Mouse (Mus musculus) ES-Bruce4 (cell line): Measurements from ENCODE around the gene Tarbp1.

ENCODE experiments used
- CTCF ChIP-seq: IDR thresholded peaks from one replicate; pipeline ENCODE4 v1.8.1; 2011; ENCODE audit warnings: low read depth, low read length
- POLR2A ChIP-seq: IDR thresholded peaks from one replicate; pipeline ENCODE4 v1.8.1; 2011; ENCODE audit warnings: low read length; ENCODE audit not compliant: insufficient read depth

- no peak for TF ChIP-seq POLR2A
- no peak for TF ChIP-seq CTCF
Observed at GRCm38 (mm10) chr8:126508221-126508620, 33.4 kb upstream of the Tarbp1 start.
